Mouse (Mus musculus) CH12F3 (cell line): Measurements from ENCODE around the gene Gosr1.
"Not testable (repeated sequence)": the region's sequence is repeated elsewhere in the genome, so short reads cannot be mapped to it uniquely, and the experiment has no call there.

Experiments
- in situ Hi-C: fragments of 300-500 bp; cut with MboI; formaldehyde crosslinking; loops from 2 replicates; pipeline ENCODE4 v1.14.3; 2020; ENCODE audit warnings: low sequenced_read_pairs

The Gosr1 gene

GRCm38 (mm10) chr11:76763053-76763740 is at the start of gene Gosr1:
Gosr1 (minus strand) TSS chr11:76763579.
- in situ Hi-C loops: no loop called here

- in situ Hi-C loops: no loop called here
These were observed 47.5 kb upstream of the Gosr1 start for GRCm38 (mm10) chr11:76810706-76811495.

- in situ Hi-C loops: no loop called here
These were observed 46.1 kb upstream of the Gosr1 start for GRCm38 (mm10) chr11:76809450-76809849.

GRCm38 (mm10) chr11:76808550-76808949 is 45.2 kb upstream of the Gosr1 start:
- in situ Hi-C loops: no loop called here

GRCm38 (mm10) chr11:76807007-76807679 is 43.8 kb upstream of the Gosr1 start:
- in situ Hi-C loops: no loop called here

GRCm38 (mm10) chr11:76806026-76806425 is 42.6 kb upstream of the Gosr1 start:
- in situ Hi-C loops: no loop called here

GRCm38 (mm10) chr11:76805072-76805471 is 41.7 kb upstream of the Gosr1 start:
- in situ Hi-C loops: not testable (repeated sequence)

- in situ Hi-C loops: no loop called here
These were observed 39.9 kb upstream of the Gosr1 start for GRCm38 (mm10) chr11:76803266-76803665.

GRCm38 (mm10) chr11:76797236-76797635 is 33.9 kb upstream of the Gosr1 start:
- in situ Hi-C loops: no loop called here

- in situ Hi-C loops: no loop called here
These were observed 31.9 kb upstream of the Gosr1 start for GRCm38 (mm10) chr11:76795326-76795725.

- in situ Hi-C loops: no loop called here
These were observed 28.0 kb upstream of the Gosr1 start for GRCm38 (mm10) chr11:76791331-76791730.

- in situ Hi-C loops: loop anchor here (10.0 kb wide), 1 partner anchor 106 kb away; no protein-coding TSS in a partner anchor
These were observed 25.9 kb upstream of the Gosr1 start for GRCm38 (mm10) chr11:76789252-76789651.

- in situ Hi-C loops: no loop called here
These were observed 12.2 kb upstream of the Gosr1 start for GRCm38 (mm10) chr11:76775533-76775932.

GRCm38 (mm10) chr11:76773811-76774210 is 10.4 kb upstream of the Gosr1 start:
- in situ Hi-C loops: no loop called here

- in situ Hi-C loops: no loop called here
These were observed 7.2 kb upstream of the Gosr1 start for GRCm38 (mm10) chr11:76770566-76770965.

GRCm38 (mm10) chr11:76763741-76764122 is 353 bp upstream of the Gosr1 start:
- in situ Hi-C loops: no loop called here

GRCm38 (mm10) chr11:76752276-76752675 is 11.1 kb downstream of the Gosr1 start:
- in situ Hi-C loops: no loop called here

GRCm38 (mm10) chr11:76748819-76749218 is 14.6 kb downstream of the Gosr1 start:
- in situ Hi-C loops: no loop called here

- in situ Hi-C loops: no loop called here
These were observed 17.5 kb downstream of the Gosr1 start for GRCm38 (mm10) chr11:76745921-76746320.

GRCm38 (mm10) chr11:76744550-76744949 is 18.8 kb downstream of the Gosr1 start:
- in situ Hi-C loops: no loop called here

GRCm38 (mm10) chr11:76742511-76742910 is 20.9 kb downstream of the Gosr1 start:
- in situ Hi-C loops: no loop called here

GRCm38 (mm10) chr11:76739125-76739524 is 24.3 kb downstream of the Gosr1 start:
- in situ Hi-C loops: no loop called here
